Mouse (Mus musculus): ENCODE results near the gene Mybpc3. TPM values are rescaled to one million over a fixed set of nuclear protein-coding genes. Genes with fewer than 3 reads are reported as not detected.

The Mybpc3 gene
- polyA plus RNA-seq, 1 experiment from 2014 or later, result 0.13 TPM

- Histone ChIP-seq H3K4me1 (peaks cover 20% of the 10 kb centered on the region), H3K4me2 (no peak overlapping the region), H3K36me3 (no peaks in the 10 kb centered on the region), H3K4me3 (replicated peaks) (no peak overlapping the region), H3K27ac (no peak overlapping the region), H3K27me3 (no peaks in the 10 kb centered on the region), H3K9ac (no peak overlapping the region), H3K9me3 (replicated peaks) (no peaks in the 10 kb centered on the region)
- 83% methylated on average over 8 of the region's 8 CpGs for WGBS
- ATAC-seq (replicated peaks; ENCODE audit: low FRiP score), result no peak
These were observed 37.0 kb upstream of the Mybpc3 start for GRCm38 (mm10) chr2:91080784-91081513.

DNA sequence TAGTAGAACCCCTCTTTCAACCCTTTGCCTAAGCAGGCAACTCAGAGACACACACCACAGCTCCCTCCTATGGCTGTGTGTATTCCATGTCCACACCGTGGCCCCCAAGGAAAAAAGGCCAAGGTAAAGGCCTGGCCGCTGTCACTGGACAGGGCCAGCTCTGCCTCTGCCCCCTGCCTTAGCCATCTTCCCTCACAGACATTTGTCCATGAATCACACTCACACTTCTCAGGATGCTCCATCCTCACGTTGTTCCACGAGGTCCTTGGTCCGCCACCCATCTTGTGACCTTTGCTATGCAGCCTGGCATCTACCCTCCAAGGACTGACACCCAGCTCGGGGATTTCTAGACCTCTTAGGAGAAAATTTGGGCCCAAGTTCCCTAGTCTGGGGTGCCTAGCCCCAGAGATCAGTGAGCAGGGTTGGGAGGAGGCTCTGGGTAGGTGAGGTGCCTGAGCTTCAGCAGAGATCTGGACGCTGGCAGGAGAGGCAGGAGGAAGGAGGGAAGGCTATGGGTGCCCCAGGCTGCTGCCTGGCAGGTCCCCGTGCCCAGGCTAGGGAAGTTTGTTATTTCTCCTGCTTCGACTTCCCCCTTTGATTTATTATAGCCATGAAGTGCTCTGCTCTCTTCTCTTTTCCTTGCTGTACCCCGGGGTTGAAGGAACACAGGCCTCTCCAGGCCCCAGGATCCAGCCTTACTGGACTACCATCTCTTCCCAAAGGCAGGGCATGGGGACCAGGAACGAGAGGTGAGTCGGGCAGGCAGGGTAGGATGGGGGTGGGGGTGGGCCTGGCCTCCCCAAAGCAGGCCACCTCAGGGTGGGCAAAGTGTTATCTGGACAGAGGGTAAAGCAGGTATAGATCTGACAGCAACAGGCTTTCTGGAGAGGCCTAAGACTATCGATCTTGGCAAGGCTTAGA lies 35.9 kb upstream of the Mybpc3 start, which contains the start of gene Spi1:
TSS of gene Spi1 (plus strand) at position 616 of the 921 bp plus-strand sequence.
- Histone ChIP-seq H3K4me3 (replicated peaks) (no peak within 1 kb of the TSS), H3K27me3 (no peaks in the 10 kb centered on the region), H3K27ac (no peak within 1 kb of the TSS), H3K36me3 (no peaks in the 10 kb centered on the region), H3K9me3 (replicated peaks) (no peaks in the 10 kb centered on the region), H3K4me2 (no peak within 1 kb of the TSS), H3K9ac (no peak within 1 kb of the TSS), H3K4me1 (peaks cover 20% of the 10 kb centered on the region)
- WGBS, result 72% methylated on average over 13 of the region's 13 CpGs
- ATAC-seq (replicated peaks; ENCODE audit: low FRiP score), result no peak

GRCm38 (mm10) chr2:91082844-91083243 lies 35.1 kb upstream of the Mybpc3 start:
- Histone ChIP-seq H3K9ac (no peak overlapping the region), H3K4me1 (peaks cover 19% of the 10 kb centered on the region), H3K27me3 (no peaks in the 10 kb centered on the region), H3K4me3 (replicated peaks) (no peak overlapping the region), H3K9me3 (replicated peaks) (no peaks in the 10 kb centered on the region), H3K36me3 (no peaks in the 10 kb centered on the region), H3K27ac (no peak overlapping the region), H3K4me2 (no peak overlapping the region)
- WGBS, result 61% methylated on average over 11 of the region's 11 CpGs
- no peak for ATAC-seq (replicated peaks; ENCODE audit: low FRiP score)

DNA sequence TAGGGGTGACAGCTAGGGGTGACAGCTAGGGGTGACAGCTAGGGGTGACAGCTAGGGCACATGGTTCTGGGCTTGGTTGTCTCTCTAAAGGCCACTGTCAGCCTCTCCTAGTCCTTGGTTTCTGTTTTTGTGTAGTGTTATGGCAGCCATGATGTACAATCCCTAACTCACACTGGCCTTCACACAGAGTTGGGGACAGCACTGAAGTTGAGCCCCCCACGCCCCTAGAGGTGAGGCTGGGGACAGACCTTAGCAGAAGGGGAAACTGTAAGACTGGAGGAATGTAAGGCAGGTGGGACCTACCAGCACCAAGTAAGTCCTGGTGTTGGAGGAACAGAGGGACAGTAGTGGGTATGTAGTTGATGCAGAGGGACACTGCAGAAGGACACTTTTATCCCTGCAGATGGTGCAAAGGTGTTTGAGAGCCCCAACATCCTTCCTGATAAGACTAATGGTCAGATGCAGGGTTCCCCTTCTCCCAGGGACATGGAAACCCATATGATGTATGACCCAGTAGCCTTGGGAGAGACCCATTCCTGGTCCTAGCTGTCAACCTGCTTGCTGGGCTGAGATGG lies 34.5 kb upstream of the Mybpc3 start:
- no peak for ATAC-seq (replicated peaks; ENCODE audit: low FRiP score)
- 78% methylated on average over 1 of the region's 1 CpGs for WGBS
- Histone ChIP-seq H3K4me1 (peaks cover 13% of the 10 kb centered on the region), H3K4me2 (no peak overlapping the region), H3K9ac (no peak overlapping the region), H3K4me3 (replicated peaks) (no peak overlapping the region), H3K27me3 (no peaks in the 10 kb centered on the region), H3K9me3 (replicated peaks) (no peaks in the 10 kb centered on the region), H3K36me3 (no peaks in the 10 kb centered on the region), H3K27ac (no peak overlapping the region)

DNA sequence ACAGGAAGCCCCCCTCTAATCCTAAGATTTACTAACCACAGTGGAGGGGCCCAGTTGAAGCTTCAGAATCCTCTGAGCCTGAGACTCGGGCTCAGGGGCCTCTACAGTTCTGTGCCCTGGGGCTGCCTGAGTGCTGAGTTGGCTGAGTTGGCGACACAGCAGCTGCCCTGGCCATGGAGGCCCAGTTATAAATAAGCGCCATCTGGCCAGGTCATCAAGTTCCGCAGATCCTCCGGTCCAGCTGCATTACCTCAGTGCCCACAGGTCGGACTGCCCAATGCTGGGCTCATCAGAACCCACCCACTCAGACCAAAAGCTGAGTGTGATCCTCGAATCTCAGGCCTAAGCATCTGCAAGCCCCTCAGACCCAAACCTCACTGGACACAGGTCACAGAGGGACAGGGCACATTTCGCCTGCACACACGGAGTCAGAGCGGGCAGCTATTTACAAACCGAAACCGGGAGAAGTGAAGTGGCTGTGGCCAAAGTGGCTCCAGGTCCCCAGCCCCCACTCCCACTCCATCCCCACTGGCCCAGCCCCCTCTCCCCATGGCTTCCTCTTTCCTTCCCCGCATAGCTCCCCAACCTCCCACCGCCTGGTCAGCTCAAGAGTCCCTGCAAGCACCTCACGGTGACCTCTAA lies 33.6 kb upstream of the Mybpc3 start:
- no peaks in the 10 kb centered on the region for H3K9me3 ChIP-seq (replicated peaks)
- 77% methylated on average over 15 of the region's 15 CpGs for WGBS
- ATAC-seq (replicated peaks; ENCODE audit: low FRiP score), result no peak
- no peak overlapping the region for H3K27ac ChIP-seq
- peaks cover 5% of the 10 kb centered on the region for H3K4me1 ChIP-seq
- no peak overlapping the region for H3K4me3 ChIP-seq (replicated peaks)
- H3K36me3 ChIP-seq, result no peaks in the 10 kb centered on the region
- no peak overlapping the region for H3K9ac ChIP-seq
- no peak overlapping the region for H3K4me2 ChIP-seq
- no peaks in the 10 kb centered on the region for H3K27me3 ChIP-seq

DNA sequence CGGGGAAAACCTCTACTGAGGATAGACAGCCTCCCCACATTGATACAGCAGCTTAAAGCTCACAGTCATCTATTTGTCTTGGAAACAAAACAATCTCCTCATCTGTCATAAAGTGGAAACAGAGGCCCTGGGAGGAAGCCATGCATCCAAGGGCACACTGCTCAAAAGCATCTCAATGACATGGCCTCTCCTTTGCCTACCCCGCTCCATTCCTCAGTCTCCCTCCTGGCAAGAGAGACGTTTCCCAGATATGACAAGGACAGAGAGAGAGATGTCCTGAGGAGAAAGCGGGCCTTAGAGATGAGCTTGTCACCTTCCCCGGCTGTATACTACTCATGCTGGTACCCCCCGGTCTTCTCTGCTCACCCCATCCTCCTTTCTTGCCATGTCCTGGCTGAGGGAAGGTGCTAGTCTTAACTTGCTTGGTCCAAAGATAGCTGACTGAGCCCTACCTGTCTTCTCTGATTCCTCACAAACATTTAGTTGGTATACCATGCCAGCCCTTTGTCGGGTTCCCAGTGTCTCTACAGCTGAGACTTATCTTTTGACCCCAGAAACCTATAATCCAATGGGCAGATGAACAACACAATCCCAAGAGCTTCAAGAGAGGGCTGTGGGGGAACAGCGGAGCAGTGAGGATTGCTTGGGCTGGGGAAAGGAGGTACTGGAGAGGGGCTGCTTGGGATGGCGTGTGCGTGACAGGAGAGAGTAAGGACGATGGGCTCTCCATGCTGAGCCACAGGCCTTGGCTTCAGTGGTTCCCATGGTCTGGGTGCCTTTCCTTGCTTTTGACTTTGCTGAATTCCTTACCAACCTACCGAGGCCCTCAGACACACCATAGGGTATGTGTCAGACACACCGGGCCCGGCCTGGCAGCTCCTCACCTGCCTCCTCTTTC lies 32.2 kb upstream of the Mybpc3 start:
- 91% methylated on average over 14 of the region's 14 CpGs for WGBS
- H3K9ac ChIP-seq, result no peak overlapping the region
- H3K27ac ChIP-seq, result no peak overlapping the region
- H3K4me3 ChIP-seq (replicated peaks), result no peak overlapping the region
- H3K36me3 ChIP-seq, result no peaks in the 10 kb centered on the region
- peaks cover 5% of the 10 kb centered on the region; the same call in 1 of the 2 replicates for H3K4me1 ChIP-seq
- H3K4me2 ChIP-seq, result no peak overlapping the region
- no peaks in the 10 kb centered on the region for H3K27me3 ChIP-seq
- ATAC-seq (replicated peaks; ENCODE audit: low FRiP score), result no peak
- no peaks in the 10 kb centered on the region for H3K9me3 ChIP-seq (replicated peaks)

- Histone ChIP-seq H3K27me3 (no peaks in the 10 kb centered on the region), H3K27ac (no peak overlapping the region), H3K4me1 (peaks cover 5% of the 10 kb centered on the region; the same call in 1 of the 2 replicates), H3K36me3 (no peaks in the 10 kb centered on the region), H3K4me3 (replicated peaks) (no peak overlapping the region), H3K9me3 (replicated peaks) (no peaks in the 10 kb centered on the region), H3K9ac (no peak overlapping the region), H3K4me2 (no peak overlapping the region)
- no peak for ATAC-seq (replicated peaks; ENCODE audit: low FRiP score)
- WGBS, result 73% methylated on average over 9 of the region's 9 CpGs
These were observed 31.3 kb upstream of the Mybpc3 start for GRCm38 (mm10) chr2:91086392-91087237.

DNA sequence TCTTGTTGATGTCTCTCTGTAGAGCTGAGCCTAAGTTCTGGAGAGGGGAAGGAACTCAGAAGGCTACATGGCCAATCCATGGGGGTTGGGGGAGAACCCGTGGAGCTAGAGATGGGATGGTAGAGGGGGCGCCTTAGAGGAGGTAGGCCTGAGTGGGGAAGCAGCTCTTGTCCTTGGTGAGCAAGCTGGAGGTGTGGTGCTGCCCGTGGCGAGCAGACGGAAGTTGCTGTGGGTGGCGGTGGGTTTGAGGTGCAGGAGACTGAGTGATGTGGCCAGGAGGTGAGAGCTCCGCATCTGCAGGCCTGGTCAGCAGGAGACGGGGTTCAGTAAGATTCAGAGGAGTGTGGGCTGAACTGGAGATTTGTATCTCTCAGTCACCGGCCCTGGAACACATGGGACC lies 30.5 kb upstream of the Mybpc3 start:
- Histone ChIP-seq H3K4me2 (no peak overlapping the region), H3K4me1 (peaks cover 5% of the 10 kb centered on the region; the same call in 1 of the 2 replicates), H3K9me3 (replicated peaks) (no peaks in the 10 kb centered on the region), H3K4me3 (replicated peaks) (no peak overlapping the region), H3K9ac (no peak overlapping the region), H3K27me3 (no peaks in the 10 kb centered on the region), H3K36me3 (no peaks in the 10 kb centered on the region), H3K27ac (no peak overlapping the region)
- no peak for ATAC-seq (replicated peaks; ENCODE audit: low FRiP score)
- WGBS, result 86% methylated on average over 9 of the region's 9 CpGs

DNA sequence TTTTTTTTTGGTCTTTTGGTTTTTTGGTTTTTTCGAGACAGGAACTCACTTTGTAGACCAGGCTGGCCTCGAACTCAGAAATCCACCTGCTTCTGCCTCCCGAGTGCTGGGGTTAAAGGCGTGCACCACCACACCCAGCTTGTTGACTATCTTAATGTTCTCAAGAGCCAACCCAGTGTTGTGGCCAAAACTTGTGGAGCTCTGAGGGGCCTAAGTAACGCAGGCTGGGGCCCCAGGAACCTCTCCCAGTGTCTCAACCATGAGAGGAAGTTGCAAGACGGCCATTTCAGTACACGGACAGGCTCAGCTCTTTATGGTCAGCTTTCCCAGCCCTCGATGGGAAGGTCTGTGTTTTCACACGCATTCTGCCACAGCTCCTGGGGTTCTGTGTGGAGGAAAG lies 29.0 kb upstream of the Mybpc3 start:
- Histone ChIP-seq H3K4me1 (no peaks in the 10 kb centered on the region; the same call in 1 of the 2 replicates), H3K36me3 (no peaks in the 10 kb centered on the region), H3K9ac (no peak overlapping the region), H3K9me3 (replicated peaks) (no peaks in the 10 kb centered on the region), H3K27me3 (no peaks in the 10 kb centered on the region), H3K27ac (no peak overlapping the region), H3K4me3 (replicated peaks) (no peak overlapping the region), H3K4me2 (no peak overlapping the region)
- WGBS, result 83% methylated on average over 9 of the region's 9 CpGs
- ATAC-seq (replicated peaks; ENCODE audit: low FRiP score), result no peak

DNA sequence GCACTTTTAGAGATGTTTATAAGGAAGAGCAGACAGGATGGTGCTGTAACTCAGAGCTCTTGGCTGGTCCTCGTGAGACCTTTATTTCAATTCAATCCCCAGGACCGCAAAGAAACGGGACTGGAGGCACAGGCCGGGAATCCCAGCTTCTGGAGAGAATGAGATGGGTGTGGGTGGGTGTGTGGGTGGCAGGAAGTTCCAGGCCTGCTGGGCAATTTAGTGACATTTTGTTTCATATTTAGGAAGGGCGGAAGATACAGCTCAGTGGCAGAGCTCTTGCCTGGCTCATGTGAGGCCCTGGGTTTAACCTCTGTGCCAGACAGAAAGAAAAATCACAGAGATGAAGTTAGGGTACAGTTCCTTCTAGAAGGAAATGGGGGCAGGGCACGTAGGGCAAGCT lies 27.7 kb upstream of the Mybpc3 start:
- H3K36me3 ChIP-seq, result no peaks in the 10 kb centered on the region
- H3K27ac ChIP-seq, result no peak overlapping the region
- no peak overlapping the region for H3K4me3 ChIP-seq (replicated peaks)
- H3K27me3 ChIP-seq, result no peaks in the 10 kb centered on the region
- no peak overlapping the region for H3K4me2 ChIP-seq
- no peaks in the 10 kb centered on the region for H3K4me1 ChIP-seq
- H3K9ac ChIP-seq, result no peak overlapping the region
- 75% methylated on average over 6 of the region's 6 CpGs for WGBS
- H3K9me3 ChIP-seq (replicated peaks), result no peaks in the 10 kb centered on the region
- no peak for ATAC-seq (replicated peaks; ENCODE audit: low FRiP score)
